Mouse (Mus musculus): ENCODE measurements around the gene A530084C06Rik.

Gene A530084C06Rik

DNA sequence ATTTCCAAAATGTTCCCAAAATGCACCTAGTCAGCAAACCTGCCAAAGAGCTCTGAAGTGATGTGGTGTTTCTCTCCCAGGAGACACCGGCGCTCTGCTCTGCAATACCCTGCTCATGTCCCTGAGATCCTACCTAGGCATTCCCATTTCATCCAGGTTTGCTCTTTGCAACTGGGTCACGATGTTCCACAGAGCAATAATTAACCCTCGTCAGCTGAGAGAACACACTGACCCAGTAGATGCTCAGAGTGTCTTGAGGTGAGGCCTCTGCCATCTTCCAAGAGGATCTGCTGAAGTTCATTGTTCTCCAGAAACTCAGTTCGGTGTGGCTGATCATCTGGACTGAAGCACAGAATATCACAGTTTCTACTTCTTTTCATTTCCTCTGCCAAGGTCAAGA, 16.1 kb downstream of the A530084C06Rik start:
- DNase-seq (ENCODE audit: low spot score): no peak

DNA sequence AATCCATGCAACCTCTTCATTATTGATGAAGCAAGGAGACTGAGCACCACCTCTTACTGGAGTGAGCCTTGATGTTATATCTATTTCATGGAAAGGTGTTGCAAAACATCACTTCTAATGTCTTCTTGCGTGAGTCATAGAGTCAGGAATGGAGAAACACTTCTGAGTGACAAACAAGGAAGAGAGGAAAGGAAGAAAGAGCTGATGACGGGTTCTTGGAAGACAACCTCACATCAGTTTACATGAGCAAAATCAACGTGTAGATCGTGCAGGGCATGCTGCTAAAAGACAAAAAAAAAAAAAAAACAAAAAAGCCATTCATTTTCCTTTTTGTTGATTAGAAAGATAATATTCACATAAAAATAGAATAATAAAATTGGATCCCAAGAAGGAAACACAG, 24.4 kb downstream of the A530084C06Rik start:
- DNase-seq (ENCODE audit: low spot score): no peak

DNA sequence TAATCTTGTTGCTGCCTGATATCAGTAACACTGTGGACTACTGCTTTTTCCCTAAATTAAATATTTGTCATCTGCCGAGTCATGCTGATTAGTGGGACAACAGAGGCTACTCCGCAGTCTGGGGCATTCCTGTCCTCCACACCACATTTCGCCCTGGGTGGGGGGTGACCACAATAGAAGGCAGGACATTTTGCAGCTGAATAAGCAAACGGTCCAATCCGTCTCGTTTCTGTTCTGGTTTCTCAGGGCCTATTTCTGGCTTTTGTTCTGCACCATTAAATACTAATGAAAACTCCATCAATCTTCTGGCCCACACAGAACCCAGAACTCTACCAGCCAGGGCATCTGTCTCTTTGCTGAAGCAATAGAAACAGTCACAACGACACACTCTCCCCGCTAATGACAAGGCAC, 27.5 kb downstream of the A530084C06Rik start:
- DNase-seq (ENCODE audit: low spot score): no peak

DNA sequence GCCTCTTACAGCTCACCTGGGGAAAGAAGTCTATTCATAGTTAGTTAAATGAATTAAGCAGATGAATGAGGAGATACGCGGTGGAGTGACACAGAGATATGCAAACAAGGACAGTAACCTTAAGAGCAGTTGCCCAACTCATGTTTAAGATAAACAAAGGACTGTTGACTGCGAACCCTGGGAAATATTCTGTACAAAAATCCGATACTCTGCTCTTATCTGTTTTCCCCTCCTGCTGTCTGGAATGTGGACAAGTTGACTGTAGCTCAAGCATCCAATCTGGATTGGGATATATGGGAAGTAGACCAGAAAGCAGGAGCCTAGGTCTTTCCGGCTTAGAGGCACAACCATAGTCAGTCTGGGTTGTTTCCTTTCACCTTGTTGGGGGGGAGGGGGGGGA, 27.9 kb downstream of the A530084C06Rik start:
- no peak for DNase-seq (ENCODE audit: low spot score)

- DNase-seq (ENCODE audit: low spot score): no peak
Measured at GRCm38 (mm10) chr13:31524976-31525375, 34.2 kb downstream of the A530084C06Rik start.

- no peak for DNase-seq (ENCODE audit: low spot score)
Measured at GRCm38 (mm10) chr13:31518971-31519370, 40.2 kb downstream of the A530084C06Rik start.

DNA sequence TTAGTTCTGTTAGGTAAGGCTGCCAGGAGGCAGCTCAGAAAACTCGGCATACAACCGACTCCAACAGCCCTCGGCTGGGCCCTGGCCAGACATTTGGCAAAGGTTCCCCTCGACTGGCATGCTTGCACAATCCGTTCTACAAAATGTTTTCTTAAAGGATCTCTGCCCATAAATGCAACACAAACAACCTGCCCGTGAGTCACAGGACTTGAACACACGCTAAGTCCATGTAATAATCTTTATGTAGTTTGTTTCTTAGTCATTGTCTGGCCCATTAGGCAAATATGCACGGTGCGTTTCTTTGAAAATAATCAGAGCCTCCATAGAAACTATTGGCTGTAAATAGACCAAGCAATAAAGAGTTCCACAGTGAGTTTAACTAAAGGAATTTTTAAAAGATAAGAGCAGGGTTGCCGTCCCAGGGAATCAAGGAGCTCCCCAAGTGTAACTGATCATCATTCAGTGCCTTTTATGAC, 40.7 kb downstream of the A530084C06Rik start:
- peak; percentile 93 for DNase-seq (ENCODE audit: low spot score)

GRCm38 (mm10) chr13:31515261-31515660, 43.9 kb downstream of the A530084C06Rik start:
- no peak for DNase-seq (ENCODE audit: low spot score)

DNA sequence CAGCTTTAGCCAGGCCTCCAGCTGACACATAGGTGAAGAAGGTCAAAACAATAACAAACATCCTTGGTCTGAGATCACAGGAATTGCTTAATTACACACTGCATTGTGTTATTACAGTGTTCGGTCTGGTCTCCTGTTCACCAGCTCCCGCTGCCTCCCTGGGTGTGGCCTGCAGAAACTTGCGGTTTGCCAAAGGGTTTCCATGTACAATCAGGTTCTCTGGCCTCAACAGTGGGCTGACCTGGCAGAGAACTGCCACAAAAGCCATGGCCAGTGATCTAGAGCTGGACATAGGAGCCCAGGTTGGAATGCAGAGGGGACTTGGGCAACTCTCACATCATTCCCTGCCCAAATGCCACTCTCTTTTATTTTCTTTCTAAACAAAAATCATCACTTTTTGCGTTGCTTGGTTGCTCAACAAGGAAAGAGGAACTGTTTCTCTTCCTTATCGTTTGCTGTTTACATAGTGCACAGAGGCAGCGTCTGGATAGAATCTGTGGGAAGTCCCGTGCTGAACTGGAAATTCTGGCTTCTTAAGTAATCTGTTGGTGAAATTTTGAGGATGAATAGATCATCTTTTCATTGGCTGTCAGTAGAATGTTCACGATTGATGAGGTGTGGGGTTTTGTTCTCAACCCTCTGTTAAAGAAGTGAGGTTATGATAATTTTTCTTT, 52.5 kb downstream of the A530084C06Rik start:
- no peak for DNase-seq (ENCODE audit: low spot score)

Measured in adipocyte (in vitro differentiated cells).